Mouse (Mus musculus): ENCODE data around the gene Prr14.

- TF ChIP-seq POLR2A (IDR thresholded peaks at IDR 0.05; ENCODE audit: borderline replicate concordance, extremely low read depth, insufficient read depth, insufficient read length, poor library complexity, severe bottlenecking) (no peak), CTCF (IDR thresholded peaks at IDR 0.05; ENCODE audit: borderline replicate concordance, extremely low read depth, insufficient read depth, insufficient read length) (no peak)
These were observed 48.0 kb upstream of the Prr14 start for GRCm38 (mm10) chr7:127411418-127411817.

Measured in brain, embryonic 14.5 days (tissue).